Mouse (Mus musculus): ENCODE results near the gene Ccdc92.

DNA sequence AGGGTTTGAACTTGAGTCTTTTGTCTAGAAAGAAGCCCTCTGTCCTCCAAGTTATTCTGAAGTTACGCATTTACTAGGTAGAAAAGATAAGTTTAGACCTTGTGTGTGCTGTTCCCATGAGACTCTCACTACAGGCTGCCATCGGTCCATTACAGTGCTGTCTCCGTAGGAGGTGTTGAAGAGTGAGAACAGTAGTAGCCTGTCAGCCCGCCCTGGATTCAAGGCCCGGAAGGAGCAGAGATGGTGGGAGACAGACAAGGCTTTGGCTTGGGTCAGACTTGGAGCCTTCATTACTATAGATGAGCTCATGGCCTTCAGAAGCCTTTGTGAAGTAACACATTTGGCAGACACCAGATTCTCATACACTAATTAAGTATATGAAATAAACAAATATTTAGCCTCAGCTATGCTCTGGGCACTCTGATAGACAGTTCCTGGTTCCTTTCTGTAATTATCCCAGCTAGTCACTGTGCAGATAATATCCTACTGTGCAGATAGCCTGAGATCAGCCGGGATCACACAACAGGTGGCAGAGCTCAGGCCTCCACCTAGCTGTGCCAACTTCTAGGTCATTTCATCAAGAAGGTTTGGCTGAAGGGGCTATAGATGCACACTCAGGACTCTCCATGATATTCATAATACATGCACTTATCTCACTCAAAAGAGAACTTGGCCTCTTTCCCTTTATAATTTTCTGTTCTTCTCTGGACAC lies 11.8 kb upstream of the Ccdc92 start:
- TF ChIP-seq CTCF (IDR thresholded peaks at IDR 0.05; ENCODE audit: low read depth) (no peak), EP300 (IDR thresholded peaks at IDR 0.05; ENCODE audit: low read depth) (no peak)
